Mouse (Mus musculus) forebrain, embryonic 10.5 days (tissue): ENCODE data around the gene Dse. TPM values are rescaled to one million over a fixed set of nuclear protein-coding genes. Genes with fewer than 3 reads are reported as not detected.

Source experiments
- DNase-seq: peaks from one replicate; pipeline ENCODE4 v3.0.0-alpha.2; 2017; ENCODE audit warnings: low spot score; ENCODE audit errors: extremely low spot score
- H3K27ac ChIP-seq: fragments of 300-500 bp; sonication (generic); 2 replicates; pipeline ENCODE4 v1.5.1; 2016; ENCODE audit warnings: mild to moderate bottlenecking
- H3K27me3 ChIP-seq: fragments of 300-500 bp; sonication (generic); 2 replicates; pipeline ENCODE4 v1.6.1; 2016; ENCODE audit warnings: mild to moderate bottlenecking; ENCODE audit not compliant: poor library complexity, severe bottlenecking
- H3K36me3 ChIP-seq: fragments of 300-500 bp; sonication (generic); replicated peaks from 2 replicates; pipeline ENCODE4 v1.6.1; 2016; ENCODE audit warnings: mild to moderate bottlenecking, moderate library complexity
- H3K4me1 ChIP-seq: fragments of 300-500 bp; sonication (generic); 2 replicates; pipeline ENCODE4 v1.6.1; 2016
- H3K4me3 ChIP-seq: fragments of 300-500 bp; sonication (generic); 2 replicates; pipeline ENCODE4 v1.5.1; 2016; ENCODE audit warnings: mild to moderate bottlenecking, moderate library complexity
- H3K9me3 ChIP-seq: fragments of 300-500 bp; sonication (generic); 2 replicates; pipeline ENCODE4 v1.6.1; 2016; ENCODE audit warnings: mild to moderate bottlenecking, moderate library complexity
- WGBS: fragments of 180-500 bp; shearing (Covaris S2); methylation state at CpG from one replicate; pipeline ENCODE4 v1.1.7; 2016; 5-methylcytosine and 5-hydroxymethylcytosine counted together
- polyA plus RNA-seq: library from polyadenylated mRNA; unstranded; fragments of >200 nt; fragmentation: Nextera tagmentation; extraction: Ambion mirVana; gene quantifications from 2 replicates; pipeline ENCODE4 v1.2.1, GENCODE M21; 2016

Gene Dse
- polyA plus RNA-seq, 1 experiment from 2014 or later = 17.9 TPM

DNA sequence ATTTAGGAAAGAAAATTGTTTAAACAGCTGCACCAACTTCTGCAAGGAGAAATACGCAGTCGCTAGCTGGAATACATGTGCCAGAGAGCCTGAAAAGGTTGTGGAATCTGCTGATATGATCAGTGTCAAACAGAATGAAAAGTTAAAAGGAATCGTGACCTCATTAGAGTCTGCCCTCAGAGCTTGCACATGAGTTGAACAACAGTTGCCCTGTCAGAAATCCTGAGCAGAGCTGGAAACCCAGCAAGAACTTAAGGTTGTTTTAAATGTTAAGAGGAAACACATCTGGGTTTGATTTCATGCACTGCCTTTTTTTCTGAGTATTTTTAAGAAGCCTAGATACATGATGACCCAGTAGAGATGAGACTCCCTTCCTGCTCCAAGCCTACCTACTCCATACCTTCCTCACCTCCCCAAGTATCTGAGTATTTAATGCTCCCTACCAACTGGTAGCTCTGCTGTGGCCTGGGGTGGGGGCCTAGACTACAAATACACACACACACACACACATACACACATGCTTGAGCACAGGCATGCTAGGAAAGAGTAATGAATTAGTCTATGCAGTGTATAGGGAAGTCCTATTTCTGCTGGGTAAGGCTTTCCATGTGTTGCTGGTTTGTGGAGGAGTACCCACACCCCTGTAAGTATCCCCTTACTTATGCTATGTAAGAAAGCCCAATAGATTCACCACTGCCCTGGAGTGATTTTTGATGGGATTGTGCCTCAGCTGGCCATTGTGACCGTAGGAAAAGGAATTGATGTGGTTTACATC, 95.4 kb downstream of the Dse start:
- no peak for DNase-seq
- 68% methylated on average over 4 of the region's 4 CpGs for WGBS
- H3K27ac ChIP-seq = no peak overlapping the region

DNA sequence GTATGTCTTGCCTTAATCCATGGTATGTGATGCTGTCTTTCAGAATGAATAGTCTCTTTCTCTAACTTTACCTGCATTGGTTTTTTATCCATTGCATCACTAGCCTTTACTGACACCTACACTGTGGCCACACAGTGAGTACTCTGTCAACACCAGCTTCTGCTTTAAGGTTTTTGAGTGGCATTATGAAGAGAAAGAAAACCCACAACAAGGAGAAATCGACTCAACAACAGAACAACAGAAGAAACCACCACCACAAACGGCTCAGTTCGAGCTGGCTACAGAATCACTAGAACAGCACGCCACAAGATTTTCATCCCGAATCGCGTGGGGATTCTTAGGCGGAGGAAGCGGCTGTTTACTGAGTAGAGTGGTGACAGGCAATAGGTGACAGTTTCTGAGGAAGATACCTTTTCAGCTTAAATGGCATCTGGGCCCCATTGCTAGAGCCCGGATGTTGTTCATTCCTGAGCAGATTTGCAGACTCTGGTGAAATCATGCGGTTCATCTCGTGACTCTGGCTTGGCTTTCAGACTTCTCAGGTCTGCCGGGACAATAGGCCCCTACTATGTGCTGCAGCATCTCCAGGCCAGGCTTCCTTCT, 96.6 kb downstream of the Dse start:
- H3K27ac ChIP-seq = no peak overlapping the region
- no peak for DNase-seq
- no peaks in the 10 kb centered on the region for H3K9me3 ChIP-seq
- WGBS = 82% methylated on average over 13 of the region's 13 CpGs
- no peaks in the 10 kb centered on the region for H3K27me3 ChIP-seq
- H3K4me3 ChIP-seq = no peak overlapping the region
- H3K36me3 ChIP-seq = no peaks in the 10 kb centered on the region
- no peaks in the 10 kb centered on the region for H3K4me1 ChIP-seq

More for the DNA sequence above, 95.4 kb downstream of the Dse start:
- H3K4me3 ChIP-seq = no peak overlapping the region
- no peaks in the 10 kb centered on the region for H3K4me1 ChIP-seq
- no peaks in the 10 kb centered on the region for H3K27me3 ChIP-seq
- H3K36me3 ChIP-seq = no peaks in the 10 kb centered on the region
- no peaks in the 10 kb centered on the region for H3K9me3 ChIP-seq

Other genes starting within 250 kb of the Dse start
- 143 and 155 TPM in 2 replicates for gene Rwdd1, start 188.1 kb downstream of the Dse start, polyA plus RNA-seq
- not detected in 2 replicates for gene Trappc3l, start 170.1 kb downstream of the Dse start, polyA plus RNA-seq
- 0.04 TPM in 1 of 2 replicates, not detected in the other for gene Calhm4, start 163.4 kb downstream of the Dse start, polyA plus RNA-seq
- gene Calhm5, start 111.2 kb downstream of the Dse start, polyA plus RNA-seq = 0.05 and 0.09 TPM in 2 replicates
- gene Calhm6, start 79.7 kb downstream of the Dse start, polyA plus RNA-seq = 0.47 and 0.56 TPM in 2 replicates
- 53.7 and 56.8 TPM in 2 replicates for gene Tspyl1, start 74.5 kb upstream of the Dse start, polyA plus RNA-seq
- gene Tspyl4, start 89.7 kb upstream of the Dse start, polyA plus RNA-seq = 28.9 and 35.2 TPM in 2 replicates
- gene Col10a1, start 182.3 kb upstream of the Dse start, polyA plus RNA-seq = 0.16 and 0.20 TPM in 2 replicates
- 8.8 and 9.8 TPM in 2 replicates for gene Nt5dc1, start 210.8 kb upstream of the Dse start, polyA plus RNA-seq